Comparison of ENCODE assay signal across 33 mouse cellular contexts in the genomic region with DNA sequence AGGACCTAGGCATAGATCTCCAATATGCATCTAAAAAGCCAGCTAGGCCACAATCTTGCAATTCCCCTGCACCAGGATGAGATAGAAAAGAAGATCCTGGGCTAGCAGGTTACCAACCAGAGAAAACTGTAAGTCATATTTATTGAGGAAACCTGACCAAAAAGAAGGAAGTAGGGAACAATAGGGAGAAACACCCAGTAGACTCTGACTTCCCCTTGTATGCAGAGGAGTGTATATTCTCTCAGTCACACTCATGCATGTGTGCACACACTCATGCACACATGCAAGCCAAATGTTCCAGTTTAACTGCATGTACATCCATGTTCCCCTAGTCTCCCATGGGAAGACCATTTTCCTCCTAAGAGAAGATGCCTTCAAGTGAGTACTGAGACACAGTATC.
"Had no signal": no experiment of that assay in that cellular context is flagged by ENCODE, and none has a peak within 500 bp of the region (broad histone marks: within the 10 kb centered on the region; RNA-seq: fewer than 3 reads in every experiment).

No protein-coding gene starts in this region.

- ATAC-seq: liver, embryonic 12.5 days; liver, postnatal 0 days; lung, postnatal 0 days; midbrain, embryonic 13.5 days; midbrain, embryonic 15.5 days; midbrain, embryonic 16.5 days had no signal

- H3K9ac ChIP-seq: limb, embryonic 12.5 days; limb, embryonic 13.5 days; limb, embryonic 15.5 days; liver, embryonic 12.5 days; liver, embryonic 13.5 days; liver, embryonic 14.5 days; liver, embryonic 15.5 days; liver, postnatal 0 days; lung, embryonic 14.5 days; lung, embryonic 15.5 days; midbrain, embryonic 12.5 days; midbrain, embryonic 13.5 days; midbrain, embryonic 15.5 days; neural tube, embryonic 12.5 days had no signal

- H3K27ac ChIP-seq: left cerebral cortex, adult 2 months; limb, embryonic 10.5 days; limb, embryonic 12.5 days; limb, embryonic 13.5 days; limb, embryonic 15.5 days; liver, embryonic 12.5 days; liver, embryonic 13.5 days; liver, embryonic 14.5 days; liver, embryonic 15.5 days; lung, embryonic 15.5 days; macrophage; midbrain, embryonic 10.5 days; midbrain, embryonic 12.5 days; midbrain, embryonic 13.5 days; midbrain, embryonic 15.5 days; neural tube, embryonic 12.5 days had no signal

- H3K36me3 ChIP-seq: limb, embryonic 10.5 days; limb, embryonic 12.5 days; limb, embryonic 13.5 days; limb, embryonic 15.5 days; liver, embryonic 12.5 days; liver, embryonic 13.5 days; liver, embryonic 15.5 days; lung, embryonic 15.5 days; midbrain, embryonic 10.5 days; midbrain, embryonic 12.5 days; midbrain, embryonic 13.5 days; midbrain, embryonic 15.5 days; neural tube, embryonic 12.5 days had no signal

- H3K4me1 ChIP-seq: limb, embryonic 10.5 days; limb, embryonic 12.5 days; limb, embryonic 13.5 days; limb, embryonic 15.5 days; liver, embryonic 12.5 days; liver, embryonic 13.5 days; liver, embryonic 15.5 days; lung, embryonic 15.5 days; megakaryocyte, embryonic 14.5 days; midbrain, embryonic 10.5 days; midbrain, embryonic 12.5 days; midbrain, embryonic 13.5 days; midbrain, embryonic 15.5 days; neural tube, embryonic 12.5 days had no signal

- H3K4me2 ChIP-seq: limb, embryonic 12.5 days; limb, embryonic 13.5 days; limb, embryonic 15.5 days; liver, embryonic 11.5 days; liver, embryonic 12.5 days; liver, embryonic 13.5 days; liver, embryonic 15.5 days; lung, embryonic 14.5 days; lung, embryonic 15.5 days; midbrain, embryonic 11.5 days; midbrain, embryonic 12.5 days; midbrain, embryonic 13.5 days; midbrain, embryonic 15.5 days; neural tube, embryonic 12.5 days had no signal

- H3K27me3 ChIP-seq: limb, embryonic 12.5 days; limb, embryonic 13.5 days; limb, embryonic 15.5 days; liver, embryonic 12.5 days; liver, embryonic 13.5 days; liver, embryonic 15.5 days; lung, embryonic 15.5 days; megakaryocyte, embryonic 14.5 days; midbrain, embryonic 12.5 days; midbrain, embryonic 13.5 days; midbrain, embryonic 15.5 days; neural tube, embryonic 12.5 days had no signal

- H3K4me3 ChIP-seq: left cerebral cortex, adult 2 months; limb, embryonic 10.5 days; limb, embryonic 12.5 days; limb, embryonic 13.5 days; limb, embryonic 15.5 days; liver, embryonic 12.5 days; liver, embryonic 13.5 days; liver, embryonic 15.5 days; lung, embryonic 15.5 days; megakaryocyte, embryonic 14.5 days; midbrain, embryonic 10.5 days; midbrain, embryonic 12.5 days; midbrain, embryonic 13.5 days; midbrain, embryonic 15.5 days; myocyte; neural tube, embryonic 12.5 days had no signal

- DNase-seq: left cerebral cortex, postnatal 4 days; liver; liver, embryonic 13.5 days; liver, postnatal 0 days; lung, adult 18-20 months; lung, adult 2 months; lung, embryonic 14.5 days; lung, postnatal 10 days; lung, postnatal 14 days; lung, postnatal 36 days; lung, postnatal 4 days; midbrain, embryonic 14.5 days had no signal

- H3K9me3 ChIP-seq: limb, embryonic 10.5 days; limb, embryonic 12.5 days; limb, embryonic 13.5 days; limb, embryonic 15.5 days; liver, embryonic 12.5 days; liver, embryonic 13.5 days; liver, embryonic 15.5 days; lung, embryonic 15.5 days; megakaryocyte, embryonic 14.5 days; midbrain, embryonic 10.5 days; midbrain, embryonic 12.5 days; midbrain, embryonic 13.5 days; midbrain, embryonic 15.5 days; neural tube, embryonic 12.5 days had no signal
